Mouse (Mus musculus) CH12.LX (cell line): ENCODE data around the gene Thrb. TPM values are rescaled to one million over a fixed set of nuclear protein-coding genes. Genes with fewer than 3 reads are reported as not detected.

Experiments
- DNase-seq: peaks from one replicate; pipeline ENCODE4 v3.0.0-alpha.2; 2013; ENCODE audit errors: extremely low read depth
- H3K27ac ChIP-seq: 2 replicates; pipeline ENCODE4 v1.5.1; 2012; ENCODE audit warnings: low read depth, mild to moderate bottlenecking, control low read depth, moderate library complexity; ENCODE audit not compliant: insufficient read depth
- H3K27me3 ChIP-seq: replicated peaks from 2 replicates; pipeline ENCODE3; 2012; ENCODE audit warnings: inconsistent platforms
- H3K36me3 ChIP-seq, 2 experiments: replicated peaks in 1 of 2; 2 replicates each; pipeline versions ENCODE3 to v1.6.1; 2012; ENCODE audit warnings: inconsistent platforms in 1 of 2, low read length in 1 of 2, mild to moderate bottlenecking in 1 of 2, mixed read lengths in 1 of 2, moderate library complexity in 1 of 2; ENCODE audit not compliant: control insufficient read depth in 1 of 2, insufficient read depth in 1 of 2
- H3K4me1 ChIP-seq, 2 experiments: 2 replicates each; pipeline ENCODE4 v1.6.1; 2012; ENCODE audit warnings: inconsistent platforms in 1 of 2, moderate library complexity in 1 of 2; ENCODE audit not compliant: insufficient read depth in 2 of 2, control insufficient read depth in 1 of 2
- H3K4me2 ChIP-seq: 2 replicates; pipeline ENCODE4 v1.6.1; 2012; ENCODE audit warnings: low read depth, mild to moderate bottlenecking, control low read depth; ENCODE audit not compliant: poor library complexity, insufficient read depth, severe bottlenecking
- H3K4me3 ChIP-seq, 3 experiments: fragments of 150-350 bp in 1 of 3; sonication (generic) in 1 of 3; replicated peaks in 1 of 3; 2 replicates each; pipeline versions ENCODE3 to v1.5.1; 2011 to 2012; ENCODE audit warnings: low read depth in 2 of 3, low read length in 2 of 3, mild to moderate bottlenecking in 2 of 3, moderate library complexity in 2 of 3, control low read depth in 1 of 3, improper control_type of control experiment in 1 of 3, inconsistent platforms in 1 of 3, mixed read lengths in 1 of 3; ENCODE audit not compliant: poor library complexity in 1 of 3
- H3K79me2 ChIP-seq: replicated peaks from 2 replicates; pipeline ENCODE4 v1.6.1; 2012; ENCODE audit warnings: mild to moderate bottlenecking, moderate library complexity; ENCODE audit not compliant: control insufficient read depth, poor library complexity, insufficient read depth, severe bottlenecking; ENCODE audit errors: extremely low read depth
- H3K9ac ChIP-seq: 2 replicates; pipeline ENCODE4 v1.6.1; 2012; ENCODE audit warnings: low read depth, mild to moderate bottlenecking, control low read depth, moderate library complexity; ENCODE audit not compliant: insufficient read depth
- H3K9me3 ChIP-seq: replicated peaks from 2 replicates; pipeline ENCODE3; 2012; ENCODE audit warnings: low read length, inconsistent platforms, mixed read lengths
- CHD2 ChIP-seq: IDR thresholded peaks from 2 replicates; pipeline ENCODE4 v1.6.1; 2011; ENCODE audit warnings: low read length, improper control_type of control experiment
- HCFC1 ChIP-seq: IDR thresholded peaks from 2 replicates; pipeline ENCODE4 v1.6.1; 2012; ENCODE audit warnings: low read depth, mild to moderate bottlenecking, inconsistent platforms, low read length, improper control_type of control experiment
- JUND ChIP-seq: conservative IDR thresholded peaks from 2 replicates; pipeline ENCODE4 v1.6.1; 2011; ENCODE audit warnings: low read depth, low read length, improper control_type of control experiment
- KAT2A ChIP-seq: IDR thresholded peaks from 2 replicates; pipeline ENCODE4 v1.6.1; 2012; ENCODE audit warnings: low read length, improper control_type of control experiment, inconsistent platforms; ENCODE audit not compliant: insufficient replicate concordance
- MAFK ChIP-seq: IDR thresholded peaks from 2 replicates; pipeline ENCODE4 v1.6.1; 2011; ENCODE audit warnings: low read length, improper control_type of control experiment; ENCODE audit not compliant: insufficient replicate concordance
- MAZ ChIP-seq: IDR thresholded peaks from 2 replicates; pipeline ENCODE4 v1.6.1; 2012; ENCODE audit warnings: low read depth, mild to moderate bottlenecking, inconsistent platforms, low read length, improper control_type of control experiment, moderate library complexity
- MEF2A ChIP-seq: IDR thresholded peaks from 2 replicates; pipeline ENCODE4 v1.6.1; 2014; ENCODE audit warnings: low read depth, mild to moderate bottlenecking, inconsistent platforms, low read length, improper control_type of control experiment, borderline replicate concordance
- MXI1 ChIP-seq: IDR thresholded peaks from 2 replicates; pipeline ENCODE4 v1.6.1; 2011; ENCODE audit warnings: mild to moderate bottlenecking, low read depth, low read length, improper control_type of control experiment
- NELFE ChIP-seq: IDR thresholded peaks from 2 replicates; pipeline ENCODE4 v1.6.1; 2011; ENCODE audit warnings: low read depth, low read length, improper control_type of control experiment
- NRF1 ChIP-seq: IDR thresholded peaks from 2 replicates; pipeline ENCODE4 v1.6.1; 2014; ENCODE audit warnings: low read depth, mild to moderate bottlenecking, inconsistent platforms, low read length, improper control_type of control experiment, moderate library complexity
- PAX5 ChIP-seq: IDR thresholded peaks from 2 replicates; pipeline ENCODE4 v1.6.1; 2012; ENCODE audit warnings: low read length, inconsistent platforms, mixed read lengths
- POLR2AphosphoS2 ChIP-seq: IDR thresholded peaks from 2 replicates; pipeline ENCODE4 v1.6.1; 2011; ENCODE audit warnings: low read depth, low read length, improper control_type of control experiment
- TBP ChIP-seq: conservative IDR thresholded peaks from 2 replicates; pipeline ENCODE4 v1.6.1; 2011; ENCODE audit warnings: low read depth, low read length, improper control_type of control experiment
- TCF12 ChIP-seq: IDR thresholded peaks from 2 replicates; pipeline ENCODE4 v1.6.1; 2014; ENCODE audit warnings: low read depth, mild to moderate bottlenecking, inconsistent platforms, low read length, improper control_type of control experiment
- USF1 ChIP-seq: IDR thresholded peaks from 2 replicates; pipeline ENCODE4 v1.6.1; 2014; ENCODE audit warnings: low read depth, mild to moderate bottlenecking, inconsistent platforms, low read length, improper control_type of control experiment
- ZC3H11A ChIP-seq: IDR thresholded peaks from 2 replicates; pipeline ENCODE4 v1.6.1; 2012; ENCODE audit warnings: low read depth, mild to moderate bottlenecking, inconsistent platforms, low read length, improper control_type of control experiment
- ZKSCAN1 ChIP-seq: IDR thresholded peaks from 2 replicates; pipeline ENCODE4 v1.6.1; 2012; ENCODE audit warnings: low read depth, inconsistent platforms, low read length, improper control_type of control experiment, borderline replicate concordance
- ZNF384 ChIP-seq: IDR thresholded peaks from 2 replicates; pipeline ENCODE4 v1.6.1; 2012; ENCODE audit warnings: low read depth, low read length, improper control_type of control experiment, inconsistent platforms
- dilution Hi-C: fragments of 300-500 bp; cut with MboI; formaldehyde crosslinking; loops from 2 replicates; pipeline ENCODE4 v1.14.3; 2020; ENCODE audit warnings: low sequenced_read_pairs; ENCODE audit not compliant: extremely low pct_unique_long_range_greater_than_20kb, extremely low pct_ligation_motif_present
- in situ Hi-C: fragments of 300-500 bp; cut with MboI; formaldehyde crosslinking; loops from 3 replicates; pipeline ENCODE4 v1.14.3; 2019; ENCODE audit warnings: low sequenced_read_pairs, low pct_ligation_motif_present, low pct_unique_long_range_greater_than_20kb, mixed read lengths
- polyA plus RNA-seq: library from polyadenylated mRNA; unstranded; fragments of >175 nt; gene quantifications from 2 replicates; pipeline ENCODE4 v1.2.1, GENCODE M21; 2012; ENCODE audit warnings: low read depth; ENCODE audit not compliant: insufficient read length
- total RNA-seq, 2 experiments: library from RNA; depleted of rRNA; stranded (reverse); fragments of 300-350 nt in 1 of 2; fragments of >200 nt in 1 of 2; gene quantifications; 2 replicates each; pipeline ENCODE4 v1.2.3; 2012 to 2014

Thrb gene
- total and polyA plus RNA-seq, 3 experiments, result 0.56 to 1.6 (median 0.60) TPM

GRCm38 (mm10) chr14:17722824-17723445 is 62.9 kb downstream of the Thrb start:
- TF ChIP-seq HCFC1, result no peak
- Histone ChIP-seq H3K27ac (no peak overlapping the region), H3K4me3 (no peak overlapping the region), H3K4me2 (no peak overlapping the region), H3K79me2 (no peaks in the 10 kb centered on the region), H3K9me3 (no peaks in the 10 kb centered on the region), H3K4me1 (no peaks in the 10 kb centered on the region), H3K27me3 (no peaks in the 10 kb centered on the region), H3K36me3 (no peaks in the 10 kb centered on the region), H3K9ac (no peak overlapping the region)
- dilution Hi-C loops, result no loop called here
- DNase-seq, result no peak
- in situ Hi-C loops, result no loop called here

- Histone ChIP-seq H3K27ac (no peak overlapping the region), H3K9me3 (no peaks in the 10 kb centered on the region), H3K36me3 (no peaks in the 10 kb centered on the region), H3K79me2 (no peaks in the 10 kb centered on the region), H3K27me3 (no peaks in the 10 kb centered on the region), H3K4me1 (no peaks in the 10 kb centered on the region), H3K4me3 (no peak overlapping the region), H3K4me2 (no peak overlapping the region), H3K9ac (no peak overlapping the region)
- dilution Hi-C loops, result no loop called here
- DNase-seq, result no peak
- in situ Hi-C loops, result no loop called here
- TF ChIP-seq ZKSCAN1 (no peak), NELFE (no peak), ZNF384 (no peak), PAX5 (no peak), TBP (no peak), POLR2AphosphoS2 (no peak), MAFK (no peak), JUND (no peak), MXI1 (no peak), CHD2 (no peak), ZC3H11A (no peak), TCF12 (no peak), HCFC1 (no peak), KAT2A (no peak), USF1 (no peak), MEF2A (no peak), MAZ (no peak), NRF1 (no peak)
These were observed 64.5 kb downstream of the Thrb start for GRCm38 (mm10) chr14:17724577-17724976.
